Mouse (Mus musculus) spleen, postnatal 4 days (tissue): Measurements from ENCODE around the gene Schip1.
A peak's percentile ranks its signal among the peaks of the same experiment; 100 is the strongest.

Source experiments
- DNase-seq, 2 experiments: peaks; one replicate each; pipeline ENCODE4 v3.0.0; 2022; ENCODE audit warnings: low spot score in 2 of 2

Schip1 gene

GRCm38 (mm10) chr3:68583031-68583693 lies 518.6 kb downstream of the Schip1 start:
- DNase-seq: no peak

- DNase-seq: no peak
Observed at GRCm38 (mm10) chr3:68583771-68584511, 519.3 kb downstream of the Schip1 start.

- no peak for DNase-seq
Observed at GRCm38 (mm10) chr3:68585213-68585612, 520.6 kb downstream of the Schip1 start.

GRCm38 (mm10) chr3:68586646-68587064 lies 522.1 kb downstream of the Schip1 start:
- DNase-seq: no peak

- no peak for DNase-seq
Observed at GRCm38 (mm10) chr3:68587567-68588245, 523.1 kb downstream of the Schip1 start.

GRCm38 (mm10) chr3:68589220-68589840 lies 524.7 kb downstream of the Schip1 start:
- no peak for DNase-seq

GRCm38 (mm10) chr3:68590436-68590835 lies 525.8 kb downstream of the Schip1 start:
- no peak for DNase-seq

- no peak for DNase-seq
Observed at GRCm38 (mm10) chr3:68592575-68592974, 528.0 kb downstream of the Schip1 start.

- no peak for DNase-seq
Observed at GRCm38 (mm10) chr3:68593073-68593867, 528.7 kb downstream of the Schip1 start.

- no peak for DNase-seq
Observed at GRCm38 (mm10) chr3:68595316-68595925, 530.8 kb downstream of the Schip1 start.

- DNase-seq: no peak
Observed at GRCm38 (mm10) chr3:68596938-68597337, 532.3 kb downstream of the Schip1 start.

- DNase-seq: no peak
Observed at GRCm38 (mm10) chr3:68602891-68603290, 538.3 kb downstream of the Schip1 start.

- no peak for DNase-seq
Observed at GRCm38 (mm10) chr3:68604467-68604866, 539.9 kb downstream of the Schip1 start.

GRCm38 (mm10) chr3:68604962-68605361 lies 540.4 kb downstream of the Schip1 start:
- DNase-seq: no peak

GRCm38 (mm10) chr3:68605942-68606603 lies 541.5 kb downstream of the Schip1 start:
- no peak for DNase-seq

GRCm38 (mm10) chr3:68606730-68607129 lies 542.1 kb downstream of the Schip1 start:
- no peak for DNase-seq

GRCm38 (mm10) chr3:68607336-68607735 lies 542.7 kb downstream of the Schip1 start:
- no peak for DNase-seq

- peak in 1 of 2 experiments; percentile 59 for DNase-seq
Observed at GRCm38 (mm10) chr3:68608848-68609497, 544.4 kb downstream of the Schip1 start.

GRCm38 (mm10) chr3:68610011-68610410 lies 545.4 kb downstream of the Schip1 start:
- DNase-seq: no peak
